Mouse (Mus musculus) gastrocnemius, postnatal 14 days (tissue): ENCODE data around the gene a. TPM values are rescaled to one million over a fixed set of nuclear protein-coding genes. Genes with fewer than 3 reads are reported as not detected.
"Not testable (repeated sequence)": the region's sequence is repeated elsewhere in the genome, so short reads cannot be mapped to it uniquely, and the experiment has no call there.

Source experiments
- DNase-seq: peaks from one replicate; pipeline ENCODE4 v3.0.0; 2021; ENCODE audit warnings: mixed read lengths
- intact Hi-C: fragments of 180-260 bp; cut with DNase I; formaldehyde crosslinking; loops from one replicate; pipeline ENCODE4 v1.15.1; 2025; ENCODE audit warnings: low total_unique reads
- total RNA-seq, 2 experiments: library from RNA; stranded (reverse); gene quantifications; 2 replicates each; pipeline ENCODE4 v1.2.3; 2021

a gene
- total RNA-seq, 2 experiments from 2014 or later = not detected

DNA sequence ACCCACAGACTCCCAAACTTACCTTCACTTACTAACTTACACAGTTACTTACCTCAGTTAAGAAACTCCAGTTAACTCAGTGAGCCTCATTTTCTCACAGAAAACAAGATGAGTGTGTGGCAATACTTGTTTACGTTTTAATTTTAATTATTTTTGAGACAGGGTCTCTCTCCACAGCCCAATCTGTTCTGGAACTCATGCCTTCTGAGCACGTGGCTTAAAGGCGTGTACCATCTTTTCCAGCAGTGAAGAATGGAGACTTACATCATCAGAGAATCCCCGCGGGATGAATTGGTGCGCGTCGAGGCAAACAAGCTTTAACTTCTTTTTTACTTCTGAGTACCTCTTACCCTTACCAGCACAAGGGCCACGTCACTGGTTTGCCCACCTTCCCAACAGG is 158.7 kb downstream of the a start:
- no peak for DNase-seq
- intact Hi-C loops = no loop called here

GRCm38 (mm10) chr2:154950601-154951000 is 159.4 kb downstream of the a start:
- no peak for DNase-seq
- intact Hi-C loops = no loop called here

DNA sequence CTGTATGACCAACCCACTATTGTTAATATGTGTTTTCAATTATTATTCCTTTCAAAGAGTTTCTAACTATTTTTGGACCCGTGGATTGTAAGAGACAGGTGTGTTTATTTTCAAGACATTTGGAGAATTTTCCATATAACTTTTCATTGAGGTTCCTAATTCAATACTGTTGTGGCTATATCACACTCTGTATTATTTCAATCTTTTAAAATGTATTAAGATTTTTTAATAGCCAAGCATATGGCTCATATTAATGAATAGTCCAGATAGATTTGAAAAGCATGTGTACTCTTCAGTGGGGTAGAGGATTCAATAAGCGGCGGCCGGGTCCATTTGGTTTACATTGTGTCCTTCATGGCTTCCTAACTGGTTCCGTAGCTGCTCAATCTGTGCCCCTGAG is 168.3 kb downstream of the a start:
- intact Hi-C loops = no loop called here
- DNase-seq = no peak

DNA sequence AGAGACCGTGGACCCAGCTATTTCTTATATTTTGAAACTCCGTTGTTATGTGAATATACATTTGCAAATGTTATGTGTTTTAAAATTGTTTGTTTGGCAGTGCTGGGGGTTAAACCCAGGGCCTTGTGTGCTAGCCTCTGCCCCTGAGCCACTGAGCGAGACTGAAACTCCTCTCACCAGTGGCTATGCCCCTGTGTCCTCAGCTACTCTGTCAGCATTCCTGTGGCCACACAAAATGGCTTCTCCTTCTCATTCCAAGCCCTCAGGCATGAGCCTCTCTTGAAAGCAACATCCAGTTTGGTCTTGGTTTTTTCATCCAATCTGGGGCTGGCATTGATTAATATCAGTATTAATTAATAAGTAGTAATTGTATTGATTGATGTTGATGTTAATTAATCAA is 168.7 kb downstream of the a start:
- DNase-seq = no peak
- intact Hi-C loops = no loop called here

DNA sequence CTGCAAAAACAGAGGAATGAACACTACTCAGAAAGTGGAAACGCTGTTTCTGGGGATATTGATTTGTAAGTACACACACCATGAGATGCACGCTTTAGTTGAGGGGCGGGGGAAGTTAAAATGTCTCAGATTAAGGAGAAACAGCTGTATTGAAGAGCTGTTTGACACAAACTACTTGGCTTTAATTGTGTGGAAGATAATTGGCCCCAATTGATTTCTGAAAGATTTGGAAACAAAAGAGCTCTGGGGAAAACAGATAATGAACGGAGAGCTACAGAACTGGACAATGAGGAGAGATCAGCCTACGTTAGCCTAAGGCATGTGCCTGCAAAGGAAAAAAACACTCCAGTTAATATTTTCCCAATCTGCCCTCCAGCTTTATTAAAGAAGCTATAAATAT is 172.0 kb downstream of the a start:
- intact Hi-C loops = no loop called here
- no peak for DNase-seq

DNA sequence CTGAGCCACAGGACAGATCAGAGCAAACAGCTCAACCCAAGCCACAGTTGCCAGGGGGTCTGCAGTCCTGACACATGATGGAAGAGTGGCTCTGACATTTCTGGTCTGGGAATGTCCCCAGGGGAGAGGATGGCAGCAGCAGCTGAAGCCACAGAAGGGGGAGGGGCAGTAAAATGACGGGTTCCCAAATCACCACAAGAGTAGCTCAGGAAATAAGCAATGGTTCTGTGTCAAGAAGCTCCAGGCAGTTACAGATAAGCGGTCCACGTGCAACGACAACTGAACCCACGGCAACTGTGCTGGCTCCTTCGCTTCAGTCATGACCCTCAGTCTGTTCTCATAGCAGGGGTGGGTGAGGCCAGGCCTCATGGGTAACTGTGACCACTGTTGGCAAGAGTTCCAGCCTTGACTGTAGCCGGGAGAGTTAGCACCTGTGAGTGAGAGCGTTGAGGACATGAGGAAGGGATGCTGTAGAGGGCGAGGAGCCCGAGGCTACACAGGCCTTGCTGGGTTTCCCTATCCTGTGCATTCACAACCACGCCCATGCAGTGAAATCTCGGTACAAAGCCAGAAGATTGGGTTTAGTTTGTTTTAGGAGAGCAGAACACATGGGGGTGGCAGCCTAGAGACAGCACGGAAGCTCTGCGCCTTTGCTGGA is 178.7 kb downstream of the a start:
- DNase-seq, intact Hi-C loops: not testable (repeated sequence)

DNA sequence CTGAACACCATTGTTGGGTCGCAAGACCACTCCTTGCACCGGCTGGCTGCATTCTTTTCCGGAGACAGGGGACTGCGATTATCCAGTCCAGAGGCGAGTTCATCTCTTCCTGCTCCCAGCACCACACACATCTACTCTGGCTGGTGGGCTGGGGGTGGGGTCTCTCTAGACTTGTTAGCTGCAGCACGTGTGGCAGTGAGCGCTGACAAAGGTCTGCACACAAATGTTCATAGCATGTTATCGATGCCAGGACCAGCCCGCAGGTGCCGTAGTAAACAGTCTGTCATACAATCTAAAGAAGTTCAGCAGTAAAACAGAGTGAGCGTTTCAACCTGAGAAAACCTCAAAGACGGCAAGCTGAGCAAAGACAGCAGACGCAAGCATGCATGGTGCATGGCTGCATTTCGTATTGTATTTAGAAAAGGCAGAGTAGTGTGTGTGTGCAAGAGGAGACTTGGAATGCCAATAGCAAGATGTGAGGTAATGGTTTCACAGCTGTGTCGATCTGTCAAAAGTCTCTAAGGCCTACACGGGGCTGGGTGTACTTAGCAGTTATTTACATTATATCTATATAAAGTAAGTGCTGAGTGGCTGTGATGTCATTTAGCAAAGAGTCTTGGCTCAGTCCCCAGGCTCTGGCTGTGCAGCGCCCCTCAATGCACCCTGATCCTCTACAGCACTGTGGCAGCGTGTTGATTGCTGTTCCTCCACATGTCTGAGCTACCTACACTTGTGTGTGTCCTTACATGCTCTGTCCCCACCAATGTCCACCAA is 180.9 kb downstream of the a start:
- intact Hi-C loops = no loop called here

GRCm38 (mm10) chr2:154972981-154973380 is 181.8 kb downstream of the a start:
- intact Hi-C loops = no loop called here
- no peak for DNase-seq

More for the DNA sequence above, 180.9 kb downstream of the a start:
- DNase-seq = no peak

DNA sequence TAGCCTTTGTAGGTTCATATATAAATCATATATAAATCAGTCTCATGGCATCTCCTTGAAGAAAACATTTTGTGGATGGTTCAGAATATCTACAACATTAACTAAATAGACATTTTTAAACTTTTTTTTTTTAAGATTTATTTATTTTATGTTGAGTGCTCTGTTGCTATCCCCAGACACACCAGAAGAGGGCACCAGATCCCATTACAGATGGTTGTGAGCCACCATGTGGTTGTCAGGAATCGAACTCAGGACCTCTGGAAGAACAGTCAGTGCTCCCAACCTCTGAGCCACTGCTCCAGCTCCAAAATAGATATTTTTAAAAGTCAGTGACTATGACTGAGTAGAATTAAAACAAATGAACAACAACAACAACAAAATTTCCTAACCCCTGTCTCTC is 195.4 kb downstream of the a start:
- intact Hi-C loops = no loop called here
- DNase-seq = no peak

- DNase-seq = no peak
- intact Hi-C loops = no loop called here
Observed at GRCm38 (mm10) chr2:154991411-154991810, 200.2 kb downstream of the a start.

- intact Hi-C loops = no loop called here
- no peak for DNase-seq
Observed at GRCm38 (mm10) chr2:154992083-154992482, 200.9 kb downstream of the a start.

- DNase-seq = no peak
- intact Hi-C loops = no loop called here
Observed at GRCm38 (mm10) chr2:155005491-155005890, 214.3 kb downstream of the a start.

DNA sequence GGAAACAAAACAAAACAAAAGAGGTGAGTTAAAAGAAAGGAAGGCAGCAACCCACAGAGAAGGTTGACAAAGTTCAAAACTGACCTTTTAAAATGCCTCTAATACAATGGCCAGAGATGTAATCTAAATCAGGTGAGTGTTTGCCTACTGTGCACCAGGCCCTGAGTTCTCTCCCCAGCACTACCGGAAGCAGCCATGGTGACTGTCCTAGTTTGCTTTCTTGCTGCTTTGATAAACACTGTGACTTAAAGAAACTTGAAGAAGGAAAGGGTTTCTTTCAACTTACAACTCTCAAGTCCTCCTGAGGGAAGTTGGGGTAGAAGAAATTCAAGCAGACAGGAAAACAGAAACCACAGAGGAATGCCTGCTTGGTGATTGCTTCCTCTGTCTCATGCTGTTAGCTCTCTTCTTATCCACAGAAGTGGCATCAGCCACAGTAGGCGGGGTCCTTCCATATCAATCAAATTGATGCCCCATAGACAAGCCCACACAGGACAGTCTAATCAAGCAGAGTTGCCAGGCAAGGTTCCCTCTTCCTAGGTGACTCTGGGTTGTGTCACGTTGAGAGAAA is 220.0 kb downstream of the a start:
- no peak for DNase-seq
- intact Hi-C loops = no loop called here

DNA sequence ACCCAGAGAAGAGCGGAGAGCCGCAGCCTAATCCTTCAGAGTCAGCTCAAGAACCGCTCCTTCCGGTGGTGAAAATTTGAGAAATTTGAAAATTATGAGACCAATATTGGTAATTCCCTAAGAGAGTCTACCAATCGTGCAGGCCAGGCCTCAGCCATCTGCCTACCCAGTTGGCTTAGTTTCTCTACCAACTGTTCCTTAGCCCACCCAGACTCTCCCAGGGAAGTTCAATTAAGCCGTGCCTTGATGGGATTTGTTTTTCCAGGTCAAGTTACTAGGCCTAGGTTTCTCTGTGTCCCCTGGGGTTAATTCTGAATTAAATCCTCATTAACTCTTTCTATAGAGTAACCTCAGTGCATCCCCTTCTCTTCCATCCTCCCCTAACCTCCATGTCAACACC is 221.8 kb downstream of the a start:
- intact Hi-C loops = loop anchor here (2.0 kb wide), 1 partner anchor 18 kb away; no protein-coding TSS in a partner anchor
- DNase-seq = no peak

DNA sequence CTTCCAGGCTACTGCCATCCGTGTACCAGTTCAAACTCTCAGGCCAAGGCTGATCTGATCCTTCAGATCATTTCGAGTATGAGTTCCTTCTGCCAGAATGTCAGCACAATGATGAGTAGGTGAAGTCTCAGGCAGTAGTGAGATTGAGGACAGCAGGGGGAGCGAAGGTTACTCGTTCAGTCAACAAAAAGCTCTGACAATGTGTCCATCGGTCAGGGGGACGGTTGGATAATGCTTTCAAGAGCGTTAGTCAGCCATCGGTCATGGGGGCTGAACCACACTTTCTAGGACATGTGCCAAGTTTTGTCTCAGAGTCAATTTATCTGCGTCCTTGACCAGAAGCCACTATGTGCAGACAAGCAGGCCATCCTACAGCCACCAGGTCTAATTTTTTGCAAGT is 225.5 kb downstream of the a start:
- DNase-seq, intact Hi-C loops: not testable (repeated sequence)

GRCm38 (mm10) chr2:155018251-155018755 is 227.1 kb downstream of the a start, which contains the start of gene Gm14226:
Gene Gm14226 (plus strand): TSS chr2:155018266.
- intact Hi-C loops = not testable (repeated sequence)

GRCm38 (mm10) chr2:155018762-155019641 is 227.8 kb downstream of the a start:
- intact Hi-C loops = no loop called here
- DNase-seq = peak; percentile 59

More at GRCm38 (mm10) chr2:155018251-155018755, 227.1 kb downstream of the a start, which contains the start of gene Gm14226:
- not testable (repeated sequence) for DNase-seq

- DNase-seq = peak; percentile 87
- intact Hi-C loops = no loop called here
Observed at GRCm38 (mm10) chr2:155019673-155020072, 228.5 kb downstream of the a start.

GRCm38 (mm10) chr2:155020247-155020826 is 229.1 kb downstream of the a start:
- intact Hi-C loops, DNase-seq: not testable (repeated sequence)
